Mouse (Mus musculus): ENCODE measurements around the gene Zfp689. TPM values are rescaled to one million over a fixed set of nuclear protein-coding genes. Genes with fewer than 3 reads are reported as not detected.
"Not testable (repeated sequence)": the region's sequence is repeated elsewhere in the genome, so short reads cannot be mapped to it uniquely, and the experiment has no call there.

The Zfp689 gene
- polyA plus RNA-seq, 1 experiment from 2014 or later = 16.0 TPM

DNA sequence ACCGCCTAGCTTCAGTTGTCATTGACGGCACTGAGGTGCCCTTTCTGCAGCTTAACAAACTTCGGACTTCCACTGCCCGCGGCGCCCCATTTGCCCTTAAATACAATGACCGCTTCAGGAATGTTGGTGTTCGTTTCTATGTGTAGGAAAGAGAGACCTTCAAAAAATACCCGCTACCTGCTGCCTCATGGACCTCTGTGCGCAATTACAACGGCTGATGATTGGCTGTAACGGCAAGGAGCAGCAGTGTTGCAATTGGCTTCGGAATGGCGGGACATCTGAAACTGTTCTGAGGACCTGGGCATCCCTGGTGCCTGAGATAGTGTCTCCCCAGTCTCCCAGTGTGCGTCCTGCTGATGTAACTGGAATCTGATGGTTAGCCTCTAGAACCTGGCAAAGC is 26.7 kb downstream of the Zfp689 start:
- Histone ChIP-seq H3K27me3 (peaks cover 17% of the 10 kb centered on the region), H3K27ac (no peak overlapping the region), H3K9me3 (no peaks in the 10 kb centered on the region), H3K4me2 (peak overlapping the region; percentile 99), H3K9ac (peak overlapping the region; percentile 29; the same call in 1 of the 2 replicates), H3K36me3 (replicated peaks) (peaks cover 16% of the 10 kb centered on the region), H3K4me1 (peaks cover 13% of the 10 kb centered on the region), H3K4me3 (replicated peaks) (peak overlapping the region; percentile 88)
- peak; percentile 66; the same call in 1 of the 2 replicates for ATAC-seq (ENCODE audit: low FRiP score)
- whole genome bisulfite sequencing = under 1% methylated on average over 15 of the region's 15 CpGs

DNA sequence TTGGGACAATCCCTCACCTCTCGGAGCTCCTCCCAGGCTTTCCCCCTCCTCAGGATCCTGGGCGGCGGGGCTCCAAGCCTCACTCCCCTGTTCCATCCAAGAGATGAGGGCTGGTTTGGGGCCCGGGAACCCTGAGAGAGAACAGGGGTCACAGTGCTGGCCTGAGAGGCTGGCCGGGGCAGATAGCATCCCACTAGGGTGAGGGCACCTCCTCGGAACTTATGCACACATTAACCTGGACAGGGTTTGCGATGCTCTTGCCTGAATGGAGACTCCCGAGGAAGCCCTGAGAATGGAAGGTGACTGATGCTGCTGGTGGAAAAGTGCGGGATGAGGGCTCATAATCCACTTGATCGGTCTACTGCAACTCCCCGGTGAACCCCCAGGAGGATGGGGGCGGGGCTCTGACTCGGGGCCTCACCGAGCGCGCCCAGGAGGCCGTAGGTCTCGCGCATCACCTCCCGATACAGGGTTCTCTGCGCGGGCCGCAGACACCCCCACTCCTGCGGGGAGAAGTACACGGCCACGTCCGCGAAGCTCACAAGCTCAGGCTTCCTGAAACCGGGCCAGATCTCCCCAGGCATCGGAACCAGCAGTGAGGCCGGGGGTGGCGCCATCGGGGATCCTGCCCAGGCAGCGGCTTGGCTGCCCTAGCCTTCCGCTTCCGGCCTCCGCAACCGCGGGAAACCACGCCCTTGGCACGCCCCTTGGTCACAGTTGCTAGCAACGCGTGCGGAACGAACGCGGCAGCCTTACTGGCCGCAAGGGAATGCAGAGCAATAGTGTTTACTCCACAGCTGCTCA is 27.4 kb downstream of the Zfp689 start, which contains the start of gene Zfp688:
Gene Zfp688 (minus strand): TSS at position 681 of the 804 bp plus-strand sequence.
- Histone ChIP-seq H3K4me3 (replicated peaks) (peak within 1 kb of the TSS; percentile 88), H3K36me3 (replicated peaks) (peaks cover 16% of the 10 kb centered on the region), H3K27me3 (peaks cover 17% of the 10 kb centered on the region), H3K9ac (peak within 1 kb of the TSS; percentile 92), H3K4me2 (peak within 1 kb of the TSS; percentile 99), H3K27ac (peak within 1 kb of the TSS; percentile 69; the same call in 1 of the 2 replicates), H3K4me1 (peaks cover 13% of the 10 kb centered on the region), H3K9me3 (no peaks in the 10 kb centered on the region)
- WGBS = under 1% methylated on average over 48 of the region's 48 CpGs
- peak; percentile 96 for ATAC-seq (ENCODE audit: low FRiP score)

GRCm38 (mm10) chr7:127411418-127411817 is 37.5 kb downstream of the Zfp689 start:
- ATAC-seq (ENCODE audit: low FRiP score) = no peak
- Histone ChIP-seq H3K9me3 (no peaks in the 10 kb centered on the region), H3K36me3 (replicated peaks) (0 out of 2 replicates have a peak, but pooled peaks cover 5% of the 10 kb centered on the region), H3K4me3 (replicated peaks) (no peak overlapping the region), H3K27ac (no peak overlapping the region), H3K4me2 (no peak overlapping the region), H3K27me3 (no peaks in the 10 kb centered on the region), H3K9ac (no peak overlapping the region), H3K4me1 (no peaks in the 10 kb centered on the region)
- 84% methylated on average over 2 of the region's 2 CpGs for WGBS

- ATAC-seq (ENCODE audit: low FRiP score) = peak; percentile 87
- 7% methylated on average over 40 of the region's 40 CpGs for WGBS
Measured at GRCm38 (mm10) chr7:127406002-127406987, 42.7 kb downstream of the Zfp689 start, which contains the start of gene Zfp764. Zfp764 (minus strand) TSS chr7:127406822.

DNA sequence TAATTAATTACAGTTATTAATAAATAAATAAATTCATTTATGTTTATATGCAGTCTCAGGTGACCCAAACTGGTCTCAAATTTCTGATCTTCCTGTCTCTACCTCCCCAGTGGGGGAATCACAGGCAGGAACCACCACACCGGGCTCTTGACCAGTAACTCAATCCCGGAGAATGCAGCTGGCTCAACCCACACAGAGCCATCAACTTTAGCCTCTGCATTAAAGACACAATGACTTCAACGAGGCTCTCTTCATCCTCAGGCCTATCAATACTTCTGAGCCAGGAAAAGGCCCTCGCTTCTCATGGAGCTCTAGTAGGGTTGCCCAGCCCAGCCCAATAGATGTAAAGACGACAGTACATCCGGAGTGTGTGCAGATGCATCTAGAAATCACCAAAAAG is 44.9 kb downstream of the Zfp689 start:
- not testable (repeated sequence) for H3K4me1 ChIP-seq; H3K9me3 ChIP-seq; ATAC-seq (ENCODE audit: low FRiP score); H3K27ac ChIP-seq; H3K4me3 ChIP-seq (replicated peaks); H3K36me3 ChIP-seq (replicated peaks); H3K4me2 ChIP-seq; H3K27me3 ChIP-seq; H3K9ac ChIP-seq
- WGBS = 92% methylated on average over 6 of the region's 6 CpGs

More at GRCm38 (mm10) chr7:127406002-127406987, 42.7 kb downstream of the Zfp689 start, which contains the start of gene Zfp764:
- H3K9me3 ChIP-seq; H3K36me3 ChIP-seq (replicated peaks); H3K27me3 ChIP-seq; H3K4me1 ChIP-seq: not testable (repeated sequence)
- Histone ChIP-seq H3K27ac (peak within 1 kb of the TSS; percentile 71), H3K4me3 (replicated peaks) (peak within 1 kb of the TSS; percentile 56), H3K4me2 (peak within 1 kb of the TSS; percentile 92), H3K9ac (peak within 1 kb of the TSS; percentile 78)

DNA sequence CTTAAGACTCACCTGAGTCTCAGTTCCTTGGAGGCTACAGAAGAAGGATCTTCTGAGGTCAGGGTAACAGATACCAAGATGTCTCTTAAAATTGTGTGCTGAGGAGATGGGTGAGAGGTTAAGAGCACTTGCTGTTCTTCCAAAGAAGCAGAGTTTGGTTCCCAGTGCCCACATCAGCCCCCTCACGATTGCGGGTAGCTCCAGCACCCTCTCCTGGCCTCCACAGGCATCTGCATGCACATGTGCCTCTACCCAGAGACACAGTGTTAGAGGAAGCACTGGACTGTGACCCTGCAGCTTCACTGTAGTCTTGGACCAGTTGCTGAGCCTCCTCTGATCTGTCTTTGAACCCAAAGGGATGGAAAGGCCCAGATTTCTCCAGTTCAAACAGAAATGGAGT is 46.0 kb downstream of the Zfp689 start:
- Histone ChIP-seq H3K9me3 (no peaks in the 10 kb centered on the region), H3K9ac (no peak overlapping the region), H3K27ac (no peak overlapping the region), H3K4me1 (peaks cover 7% of the 10 kb centered on the region; the same call in 1 of the 2 replicates), H3K27me3 (no peaks in the 10 kb centered on the region), H3K4me2 (no peak overlapping the region), H3K36me3 (replicated peaks) (0 out of 2 replicates have a peak, but pooled peaks cover 4% of the 10 kb centered on the region), H3K4me3 (replicated peaks) (no peak overlapping the region)
- no peak for ATAC-seq (ENCODE audit: low FRiP score)
- WGBS = 31% methylated on average over 2 of the region's 2 CpGs

DNA sequence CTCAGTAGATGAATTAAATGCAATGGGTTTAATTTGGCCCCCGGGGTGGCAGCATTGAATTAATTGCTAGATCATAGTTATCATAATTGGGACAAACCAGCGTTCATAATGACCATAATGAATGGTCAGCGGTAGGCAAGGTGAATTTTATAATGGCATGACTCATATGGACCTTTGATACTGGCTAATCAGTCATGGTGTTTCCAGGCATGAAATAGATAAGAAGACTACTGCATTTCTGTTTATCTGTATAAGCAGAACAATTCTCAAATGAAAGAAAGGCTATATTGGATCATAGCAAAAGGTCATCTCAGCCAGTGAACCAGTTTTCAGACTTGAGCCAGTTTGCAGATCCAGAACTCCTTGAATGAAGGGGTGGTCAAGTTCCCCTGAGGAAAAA is 48.6 kb downstream of the Zfp689 start:
- Histone ChIP-seq H3K36me3 (replicated peaks) (0 out of 2 replicates have a peak, but pooled peaks cover 4% of the 10 kb centered on the region), H3K4me1 (no peaks in the 10 kb centered on the region), H3K9me3 (no peaks in the 10 kb centered on the region), H3K27ac (no peak overlapping the region), H3K4me2 (no peak overlapping the region), H3K27me3 (peaks cover 3% of the 10 kb centered on the region; the same call in 1 of the 2 replicates), H3K9ac (no peak overlapping the region), H3K4me3 (replicated peaks) (no peak overlapping the region)
- ATAC-seq (ENCODE audit: low FRiP score) = no peak
- WGBS = 64% methylated on average over 3 of the region's 3 CpGs

GRCm38 (mm10) chr7:127393944-127394333 is 55.0 kb downstream of the Zfp689 start:
- peak overlapping the region; percentile 86 for H3K9ac ChIP-seq
- H3K9me3 ChIP-seq = no peaks in the 10 kb centered on the region
- peak overlapping the region; percentile 79 for H3K4me2 ChIP-seq
- peak; percentile 3; the same call in 1 of the 2 replicates for ATAC-seq (ENCODE audit: low FRiP score)
- H3K36me3 ChIP-seq (replicated peaks) = peaks cover 14% of the 10 kb centered on the region
- peak overlapping the region; percentile 47; the same call in 1 of the 2 replicates for H3K27ac ChIP-seq
- H3K4me1 ChIP-seq = peaks cover 15% of the 10 kb centered on the region
- H3K4me3 ChIP-seq (replicated peaks) = peak overlapping the region; percentile 70
- peaks cover 3% of the 10 kb centered on the region; the same call in 1 of the 2 replicates for H3K27me3 ChIP-seq
- WGBS = 29% methylated on average over 7 of the region's 7 CpGs

DNA sequence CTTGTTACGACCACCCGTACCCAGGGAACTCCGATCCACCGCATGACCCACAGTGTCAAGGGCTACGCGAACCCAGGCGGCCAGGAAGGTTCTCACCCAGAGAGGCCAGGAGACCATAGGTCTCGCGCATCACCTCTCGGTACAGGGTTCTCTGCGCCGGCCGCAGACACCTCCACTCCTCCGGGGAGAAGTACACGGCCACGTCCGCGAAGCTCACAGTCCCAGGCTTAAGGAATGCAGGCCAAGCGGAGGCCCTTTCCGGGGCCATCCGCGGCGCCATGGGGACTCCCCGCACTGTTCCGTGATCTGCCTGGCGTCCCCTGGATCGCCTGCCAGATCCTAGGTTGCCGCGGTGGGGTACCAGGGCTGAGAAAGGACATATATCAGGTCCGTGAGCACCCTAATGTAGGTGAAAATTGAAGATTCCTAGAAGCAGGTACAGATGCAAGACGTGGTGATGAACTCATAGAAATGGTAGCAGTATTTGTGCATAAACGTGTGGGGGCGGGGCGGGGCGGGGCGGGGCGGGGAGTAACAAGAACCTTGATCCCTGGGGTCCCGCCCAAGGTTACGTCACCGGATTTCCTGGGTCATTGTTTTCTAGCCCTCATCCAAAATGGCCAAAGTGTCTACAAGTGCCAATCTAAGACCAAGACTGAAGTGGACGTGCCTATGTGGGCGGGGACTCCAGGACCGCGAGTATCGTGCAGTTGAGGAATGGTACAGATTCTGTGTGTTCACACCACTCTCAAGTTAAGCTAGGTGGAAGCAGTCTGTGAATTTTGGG is 55.6 kb downstream of the Zfp689 start, which contains the start of gene E430018J23Rik:
Gene E430018J23Rik (minus strand): TSS at position 473 of the 787 bp plus-strand sequence.
- peaks cover 3% of the 10 kb centered on the region; the same call in 1 of the 2 replicates for H3K27me3 ChIP-seq

DNA sequence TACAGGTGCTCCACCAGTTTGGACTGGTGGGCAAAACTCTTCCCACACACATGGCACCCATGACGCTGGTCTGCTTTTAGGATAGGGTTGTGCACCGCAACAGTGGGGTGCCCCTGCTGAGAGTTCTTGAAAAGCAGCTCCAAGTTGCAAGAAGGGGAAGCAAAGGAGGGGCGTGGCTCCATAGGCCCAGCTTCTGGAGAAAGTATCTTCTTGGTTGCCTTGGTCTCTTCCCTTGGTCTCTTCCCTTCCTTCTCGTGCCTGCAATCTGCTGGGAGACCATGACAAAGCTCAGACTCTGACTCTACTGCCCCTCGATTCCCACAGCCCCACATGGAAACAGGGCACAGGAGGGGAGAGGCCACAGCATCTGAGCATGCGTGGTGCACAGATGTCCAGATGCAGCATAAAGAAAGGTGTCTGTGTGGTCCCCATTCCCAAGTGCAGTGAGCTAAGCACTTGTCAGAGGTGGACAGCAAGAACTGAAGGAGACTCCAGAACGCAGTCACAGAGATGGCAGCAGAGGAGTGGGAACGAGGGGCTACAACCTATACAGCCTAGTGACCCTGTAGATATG is 56.6 kb downstream of the Zfp689 start:
- no peak overlapping the region for H3K27ac ChIP-seq
- ATAC-seq (ENCODE audit: low FRiP score) = no peak
- H3K36me3 ChIP-seq (replicated peaks) = peaks cover 14% of the 10 kb centered on the region
- peak overlapping the region; percentile 86; the same call in 1 of the 2 replicates for H3K9ac ChIP-seq
- peak overlapping the region; percentile 79 for H3K4me2 ChIP-seq
- peak overlapping the region; percentile 70 for H3K4me3 ChIP-seq (replicated peaks)
- WGBS = 82% methylated on average over 8 of the region's 8 CpGs
- no peaks in the 10 kb centered on the region; the same call in 1 of the 2 replicates for H3K27me3 ChIP-seq
- peaks cover 15% of the 10 kb centered on the region for H3K4me1 ChIP-seq
- H3K9me3 ChIP-seq = no peaks in the 10 kb centered on the region

More for the DNA sequence above, 55.6 kb downstream of the Zfp689 start, which contains the start of gene E430018J23Rik:
- peak within 1 kb of the TSS; percentile 70 for H3K4me3 ChIP-seq (replicated peaks)
- peak within 1 kb of the TSS; percentile 79 for H3K4me2 ChIP-seq
- 2% methylated on average over 45 of the region's 45 CpGs for WGBS
- H3K27ac ChIP-seq = peak within 1 kb of the TSS; percentile 75
- no peaks in the 10 kb centered on the region for H3K9me3 ChIP-seq
- H3K9ac ChIP-seq = peak within 1 kb of the TSS; percentile 86
- peaks cover 14% of the 10 kb centered on the region for H3K36me3 ChIP-seq (replicated peaks)
- ATAC-seq (ENCODE audit: low FRiP score) = peak; percentile 95
- peaks cover 15% of the 10 kb centered on the region for H3K4me1 ChIP-seq

Data from forebrain, embryonic 12.5 days (tissue).